Comparison of ENCODE assay signal across 20 mouse cellular contexts in genomic region chr4:63004519-63004918, GRCm38 (mm10).
"Had no signal": no experiment of that assay in that cellular context is flagged by ENCODE, and none has a peak within 500 bp of the region (broad histone marks: within the 10 kb centered on the region; RNA-seq: fewer than 3 reads in every experiment).

No protein-coding gene starts in this region.

- H3K9me3 ChIP-seq: lung, embryonic 15.5 days; midbrain, embryonic 10.5 days; neural tube, embryonic 12.5 days had no signal

- H3K4me1 ChIP-seq: megakaryocyte, embryonic 14.5 days had no signal

- H3K36me3 ChIP-seq: lung, embryonic 15.5 days; neural tube, embryonic 12.5 days had no signal

- H3K27ac ChIP-seq: left cerebral cortex, adult 2 months; liver, embryonic 14.5 days; lung, embryonic 15.5 days; midbrain, embryonic 10.5 days; neural tube, embryonic 12.5 days; stomach, postnatal 0 days had no signal

- H3K9ac ChIP-seq: liver, embryonic 14.5 days; lung, embryonic 15.5 days; neural tube, embryonic 12.5 days had no signal

- H3K27me3 ChIP-seq: lung, embryonic 15.5 days; neural tube, embryonic 12.5 days had no signal

- H3K4me2 ChIP-seq: lung, embryonic 15.5 days; neural tube, embryonic 12.5 days had no signal

- DNase-seq: kidney, adult 8-10 months; kidney, postnatal 25 days; layer of hippocampus, postnatal 36 days; lung, adult 18-20 months; lung, postnatal 10 days; lung, postnatal 36 days; midbrain, embryonic 14.5 days; right cerebral cortex, adult 18-20 months; right cerebral cortex, postnatal 14 days; right cerebral cortex, postnatal 4 days; thymus, adult 2 months; thymus, postnatal 14 days; thymus, postnatal 4 days had no signal

- H3K4me3 ChIP-seq: left cerebral cortex, adult 2 months; lung, embryonic 15.5 days; megakaryocyte, embryonic 14.5 days; midbrain, embryonic 10.5 days; neural tube, embryonic 12.5 days had no signal
